ENCODE assay signal across 8 mouse cellular contexts in genomic region chr13:21944926-21945740, GRCm38 (mm10). TPM values are rescaled to one million over a fixed set of nuclear protein-coding genes. Genes with fewer than 3 reads are reported as not detected.
DNase-seq lines count a peak whose midpoint lies in the region; ATAC-seq lines count a peak whose summit lies in the region.

Gene Zfp184 (plus strand): TSS chr13:21945094.

- peak; percentile 89 for DNase-seq in adrenal gland, adult 8-10 months
- peak; percentile 94 for DNase-seq in embryo, embryonic 11.5 days (ENCODE audit: low read depth, low spot score)
- peak; percentile 61 to 63 for DNase-seq in gastrocnemius, postnatal 36 days
- peak; percentile 93 to 96 for DNase-seq in left cerebral cortex, postnatal 25 days (ENCODE audit: low spot score in 2 of 2)
- peak; percentile 98 for DNase-seq in mesoderm, embryonic 11.5 days (ENCODE audit: low read depth, low spot score)
- DNase-seq in right cerebral cortex, postnatal 36 days (ENCODE audit: low spot score in 2 of 2), result peak; percentile 89
- peak; percentile 80 to 85 for DNase-seq in urinary bladder, postnatal 4 days (ENCODE audit: low spot score in 2 of 2)

- peak within 1 kb of the TSS; percentile 78 for H3K4me3 ChIP-seq in intestine, embryonic 16.5 days (ENCODE audit: low read length)

- H3K27ac ChIP-seq in intestine, embryonic 16.5 days (ENCODE audit: low read length), result peak within 1 kb of the TSS; percentile 59

- peak within 1 kb of the TSS; percentile 81 for H3K9ac ChIP-seq in intestine, embryonic 16.5 days (ENCODE audit: low read depth, low read length)

- H3K4me1 ChIP-seq in intestine, embryonic 16.5 days (ENCODE audit: control insufficient read depth, insufficient read depth, low read length), result no peaks in the 10 kb centered on the region

- intact Hi-C loops in gastrocnemius, postnatal 36 days (cut with DNase I), result no loop called here
- intact Hi-C loops in left cerebral cortex, postnatal 25 days (cut with DNase I), result loop anchor here (2.0 to 10.0 kb wide), 4 partner anchors 30 to 1570 kb away; no protein-coding TSS in a partner anchor

- ATAC-seq in intestine, embryonic 16.5 days, result peak; percentile 85

- WGBS in intestine, embryonic 16.5 days, result under 1% methylated on average over 50 of the region's 50 CpGs

- H3K4me2 ChIP-seq in intestine, embryonic 16.5 days (ENCODE audit: low read depth, low read length), result peak within 1 kb of the TSS; percentile 62

- H3K36me3 ChIP-seq in intestine, embryonic 16.5 days (ENCODE audit: control insufficient read depth, insufficient read depth, low read length), result no peaks in the 10 kb centered on the region

- H3K9me3 ChIP-seq in intestine, embryonic 16.5 days (ENCODE audit: control insufficient read depth, low read length), result no peaks in the 10 kb centered on the region

- no peaks in the 10 kb centered on the region for H3K27me3 ChIP-seq in intestine, embryonic 16.5 days (replicated peaks; ENCODE audit: control insufficient read depth, insufficient read depth, low read length)

RNA-seq across cellular contexts. Expression of gene Zfp184, which starts in this region (rescaled TPM):
- total RNA-seq in adrenal gland, adult 8-10 months (2022), result 1 to 10 TPM; 1.5 to 6.2 (median 3.6) TPM
- under 1 TPM; 0.26 to 0.30 TPM for total RNA-seq in gastrocnemius, postnatal 36 days (2021)
- polyA plus RNA-seq in intestine, embryonic 16.5 days (2015; fragmentation: Nextera tagmentation; extraction: Ambion mirVana), result 4.4 and 4.7 TPM in 2 replicates
- total RNA-seq in left cerebral cortex, postnatal 25 days (2021), result 1 to 10 TPM; 2.6 to 3.3 TPM

Comparison
In these comparisons a context has a peak if more than half of its experiments do, and no peak if none do; other contexts are left out.
1. Peak in every context shown above with its lines: DNase-seq, ATAC-seq, H3K4me3 ChIP-seq and H3K27ac ChIP-seq.
2. Peak in DNase-seq in gastrocnemius, postnatal 36 days; RNA of the gene not detected or under 1 TPM.